Mouse (Mus musculus): ENCODE measurements at regions not wholly inside any gene's neighbourhood (a gene's known extent, or its start where the extent isn't known, plus 50 kb on each side); places are given as distances from the start of the nearest gene placed in this dataset.

GRCm38 (mm10) chr13:113515162-113515600 is 103.2 kb downstream of the Snx18 start:
- TF ChIP-seq CTCF (IDR thresholded peaks at IDR 0.05; ENCODE audit: low read depth) (no peak), EP300 (IDR thresholded peaks at IDR 0.05; ENCODE audit: low read depth) (no peak)
